Mouse (Mus musculus): ENCODE results near the gene Ttc24.

- TF ChIP-seq POLR2A (IDR thresholded peaks at IDR 0.05; ENCODE audit: borderline replicate concordance, extremely low read depth, low read depth, low read length) (no peak), CTCF (IDR thresholded peaks at IDR 0.05; ENCODE audit: insufficient read depth, low read length) (no peak)
Observed at GRCm38 (mm10) chr3:88126181-88126580, 48.1 kb upstream of the Ttc24 start.

Measured in lung, adult 2 months (tissue).